Mouse (Mus musculus) urinary bladder, postnatal 25 days (tissue): Measurements from ENCODE around the gene Lyrm1.

Experiments used
- DNase-seq: peaks from one replicate; pipeline ENCODE4 v3.0.0; 2022; ENCODE audit warnings: low spot score

Gene Lyrm1

GRCm38 (mm10) chr7:119892198-119892597, 3.5 kb upstream of the Lyrm1 start:
- DNase-seq: no peak

GRCm38 (mm10) chr7:119892742-119893141, 2.9 kb upstream of the Lyrm1 start:
- no peak for DNase-seq

GRCm38 (mm10) chr7:119894818-119895544, 680 bp upstream of the Lyrm1 start:
- DNase-seq: no peak

GRCm38 (mm10) chr7:119897521-119898109, 2.0 kb downstream of the Lyrm1 start:
- no peak for DNase-seq

- DNase-seq: no peak
Observed at GRCm38 (mm10) chr7:119898247-119898856, 2.7 kb downstream of the Lyrm1 start.

- DNase-seq: no peak
Observed at GRCm38 (mm10) chr7:119899386-119900057, 3.9 kb downstream of the Lyrm1 start.

GRCm38 (mm10) chr7:119906523-119907215, 11.0 kb downstream of the Lyrm1 start:
- DNase-seq: no peak

GRCm38 (mm10) chr7:119911727-119912126, 16.1 kb downstream of the Lyrm1 start:
- no peak for DNase-seq

GRCm38 (mm10) chr7:119920457-119920856, 24.8 kb downstream of the Lyrm1 start:
- DNase-seq: no peak

- no peak for DNase-seq
Observed at GRCm38 (mm10) chr7:119921054-119921453, 25.4 kb downstream of the Lyrm1 start.

GRCm38 (mm10) chr7:119928783-119929440, 33.3 kb downstream of the Lyrm1 start:
- DNase-seq: no peak

- DNase-seq: no peak
Observed at GRCm38 (mm10) chr7:119936321-119936720, 40.7 kb downstream of the Lyrm1 start.

- DNase-seq: no peak
Observed at GRCm38 (mm10) chr7:119937036-119937435, 41.4 kb downstream of the Lyrm1 start.

GRCm38 (mm10) chr7:119941569-119941968, 45.9 kb downstream of the Lyrm1 start:
- DNase-seq: no peak

GRCm38 (mm10) chr7:119954047-119954446, 58.4 kb downstream of the Lyrm1 start:
- DNase-seq: no peak

- DNase-seq: no peak
Observed at GRCm38 (mm10) chr7:119957421-119957820, 61.8 kb downstream of the Lyrm1 start.

GRCm38 (mm10) chr7:119959091-119959490, 63.4 kb downstream of the Lyrm1 start:
- no peak for DNase-seq

GRCm38 (mm10) chr7:119959491-119959890, 63.8 kb downstream of the Lyrm1 start:
- no peak for DNase-seq

- no peak for DNase-seq
Observed at GRCm38 (mm10) chr7:119960006-119960405, 64.3 kb downstream of the Lyrm1 start.

- no peak for DNase-seq
Observed at GRCm38 (mm10) chr7:119960546-119960945, 64.9 kb downstream of the Lyrm1 start.

GRCm38 (mm10) chr7:119961107-119961506, 65.4 kb downstream of the Lyrm1 start:
- DNase-seq: peak; percentile 34

- no peak for DNase-seq
Observed at GRCm38 (mm10) chr7:119965205-119965604, 69.5 kb downstream of the Lyrm1 start.
